Mouse (Mus musculus) ES-CJ7 (cell line): ENCODE measurements at regions not wholly inside any gene's neighbourhood (a gene's known extent, or its start where the extent isn't known, plus 50 kb on each side); places are given as distances from the start of the nearest gene placed in this dataset.

Source experiments
- DNase-seq: peaks from one replicate; pipeline ENCODE4 v3.0.0; 2011; ENCODE audit warnings: low read depth, low spot score

- no peak for DNase-seq
Observed at GRCm38 (mm10) chr2:12815339-12815738, 108.5 kb upstream of the Pter start.

DNA sequence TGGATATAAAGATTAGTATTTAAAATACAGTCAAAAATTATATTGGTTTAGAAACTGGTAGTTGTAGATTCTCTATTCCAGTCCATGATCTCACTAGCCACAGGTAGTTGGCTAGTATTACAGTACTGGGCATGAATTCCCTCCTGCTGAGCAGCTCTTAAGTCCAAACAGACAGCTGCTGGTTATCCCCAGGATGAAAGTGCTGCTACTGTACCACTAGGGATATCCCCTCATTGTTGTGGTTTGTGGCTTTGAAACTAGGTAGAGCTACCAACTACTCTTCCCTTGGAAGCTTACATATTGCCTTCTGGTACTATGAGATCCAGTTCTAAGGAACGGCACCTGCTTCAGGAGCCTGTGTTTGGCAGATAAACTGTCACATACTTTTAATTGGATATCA, 97.9 kb upstream of the Pter start:
- no peak for DNase-seq

DNA sequence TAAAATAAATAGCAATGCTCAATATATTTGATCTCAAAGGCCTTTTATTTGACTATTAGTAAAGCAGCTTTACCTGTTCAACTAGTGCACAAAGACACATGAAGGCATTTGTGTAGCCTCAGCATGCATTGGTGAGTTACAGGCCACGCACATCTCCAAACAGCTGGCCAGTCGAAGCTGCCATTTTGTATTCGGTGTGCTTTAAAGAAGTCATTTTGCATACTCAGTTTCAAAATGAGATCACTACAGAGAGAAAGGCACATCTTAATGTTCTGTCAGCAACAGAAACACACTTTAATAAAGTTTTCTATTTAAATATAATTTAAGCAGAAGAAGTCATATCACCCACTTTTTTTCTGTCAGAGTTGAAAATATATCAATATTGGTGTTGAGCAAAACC, 90.3 kb upstream of the Pter start:
- DNase-seq, result no peak

- no peak for DNase-seq
Observed at GRCm38 (mm10) chr2:12866543-12866942, 57.3 kb upstream of the Pter start.

GRCm38 (mm10) chr2:12868772-12869171, 55.1 kb upstream of the Pter start:
- no peak for DNase-seq
